Mouse (Mus musculus) lung, postnatal 0 days (tissue): ENCODE measurements around the gene Slc2a13. TPM values are rescaled to one million over a fixed set of nuclear protein-coding genes. Genes with fewer than 3 reads are reported as not detected.

Source experiments
- ATAC-seq: fragments of 200-750 bp; cut with Nextera tagmentation; 2 replicates; pipeline ENCODE4 v1.8.0; 2017; ENCODE audit warnings: moderate library complexity
- DNase-seq: peaks from one replicate; pipeline ENCODE4 v3.0.0-alpha.2; 2016; ENCODE audit warnings: low spot score
- H3K27ac ChIP-seq: fragments of 300-500 bp; sonication (generic); 2 replicates; pipeline ENCODE4 v1.5.1; 2014; ENCODE audit warnings: antibody characterized with exemption, mild to moderate bottlenecking, low read length, mixed read lengths
- H3K27me3 ChIP-seq: fragments of 300-500 bp; sonication (generic); replicated peaks from 2 replicates; pipeline ENCODE4 v1.6.1; 2014; ENCODE audit warnings: low read length, mixed read lengths; ENCODE audit not compliant: insufficient read depth
- H3K36me3 ChIP-seq: fragments of 300-500 bp; sonication (generic); 2 replicates; pipeline ENCODE4 v1.6.1; 2014; ENCODE audit warnings: low read length, mixed read lengths; ENCODE audit not compliant: insufficient read depth
- H3K4me1 ChIP-seq: fragments of 300-500 bp; sonication (generic); 2 replicates; pipeline ENCODE4 v1.6.1; 2014; ENCODE audit warnings: antibody characterized with exemption, low read depth, low read length, mixed read lengths; ENCODE audit not compliant: insufficient read depth
- H3K4me2 ChIP-seq: fragments of 300-500 bp; sonication (generic); replicated peaks from 2 replicates; pipeline ENCODE4 v1.6.1; 2014; ENCODE audit warnings: low read depth, mild to moderate bottlenecking, low read length, moderate library complexity, mixed read lengths
- H3K4me3 ChIP-seq: fragments of 300-500 bp; sonication (generic); 2 replicates; pipeline ENCODE4 v1.5.1; 2014; ENCODE audit warnings: low read depth, low read length
- H3K9ac ChIP-seq: fragments of 300-500 bp; sonication (generic); replicated peaks from 2 replicates; pipeline ENCODE4 v1.6.1; 2014; ENCODE audit warnings: low read depth, mild to moderate bottlenecking
- H3K9me3 ChIP-seq: fragments of 300-500 bp; sonication (generic); 2 replicates; pipeline ENCODE4 v1.6.1; 2016; ENCODE audit warnings: low read length, mixed read lengths
- CTCF ChIP-seq: IDR thresholded peaks from 2 replicates; pipeline ENCODE4 v1.5.1; 2016; ENCODE audit warnings: antibody characterized with exemption, mild to moderate bottlenecking
- EP300 ChIP-seq: IDR thresholded peaks from 2 replicates; pipeline ENCODE4 v1.6.1; 2016; ENCODE audit warnings: antibody characterized with exemption, mild to moderate bottlenecking, control low read depth
- WGBS: fragments of 180-500 bp; shearing (Covaris S2); extraction: QIAGEN DNeasy Blood & Tissue Kit; methylation state at CpG from one replicate; pipeline ENCODE4 v1.1.7; 2014; 5-methylcytosine and 5-hydroxymethylcytosine counted together
- polyA plus RNA-seq: library from polyadenylated mRNA; unstranded; fragments of >200 nt; fragmentation: Nextera tagmentation; extraction: Ambion mirVana; gene quantifications from 2 replicates; pipeline ENCODE4 v1.2.1, GENCODE M21; 2015

Slc2a13 gene
- 1.1 and 1.2 TPM in 2 replicates for polyA plus RNA-seq

- Histone ChIP-seq H3K9ac (peak within 1 kb of the TSS; percentile 47), H3K27me3 (peaks cover 7% of the 10 kb centered on the region; the same call in 1 of the 2 replicates), H3K4me2 (peak within 1 kb of the TSS; percentile 99), H3K27ac (peak within 1 kb of the TSS; percentile 64), H3K9me3 (no peaks in the 10 kb centered on the region), H3K4me1 (no peaks in the 10 kb centered on the region), H3K36me3 (no peaks in the 10 kb centered on the region), H3K4me3 (peak within 1 kb of the TSS; percentile 67)
- 0% methylated on average over 17 of the region's 26 CpGs for WGBS
- TF ChIP-seq EP300 (no peak), CTCF (no peak; the same call in 1 of the 2 replicates)
- ATAC-seq (peak; percentile 95), DNase-seq (peak; percentile 96)
These were observed at the start of gene Slc2a13 for GRCm38 (mm10) chr15:91573111-91573538. Gene Slc2a13 (minus strand): TSS chr15:91573261.

GRCm38 (mm10) chr15:91616016-91616415 is 43.0 kb upstream of the Slc2a13 start:
- no peak overlapping the region for H3K9ac ChIP-seq
- H3K4me3 ChIP-seq: no peak overlapping the region
- H3K27me3 ChIP-seq: no peaks in the 10 kb centered on the region
- DNase-seq (no peak), ATAC-seq (no peak)
- no peak overlapping the region for H3K4me2 ChIP-seq
- H3K4me1 ChIP-seq: no peaks in the 10 kb centered on the region
- no peaks in the 10 kb centered on the region for H3K9me3 ChIP-seq
- no peaks in the 10 kb centered on the region for H3K36me3 ChIP-seq
- no peak for TF ChIP-seq EP300
- no peak overlapping the region for H3K27ac ChIP-seq
- WGBS: 75% methylated on average over 12 of the region's 12 CpGs

- 83% methylated on average over 4 of the region's 4 CpGs for WGBS
- Histone ChIP-seq H3K4me3 (no peak overlapping the region), H3K9ac (no peak overlapping the region), H3K27me3 (no peaks in the 10 kb centered on the region), H3K36me3 (no peaks in the 10 kb centered on the region), H3K9me3 (no peaks in the 10 kb centered on the region), H3K4me1 (no peaks in the 10 kb centered on the region), H3K4me2 (no peak overlapping the region), H3K27ac (no peak overlapping the region)
- TF ChIP-seq EP300 (no peak), CTCF (no peak)
- ATAC-seq: no peak
- no peak for DNase-seq
These were observed 42.5 kb upstream of the Slc2a13 start for GRCm38 (mm10) chr15:91615532-91615931.

- no peak for DNase-seq
- no peak overlapping the region for H3K9ac ChIP-seq
- H3K9me3 ChIP-seq: no peaks in the 10 kb centered on the region
- H3K4me1 ChIP-seq: no peaks in the 10 kb centered on the region
- H3K27me3 ChIP-seq: no peaks in the 10 kb centered on the region
- no peak overlapping the region for H3K4me2 ChIP-seq
- H3K27ac ChIP-seq: no peak overlapping the region
- no peak for ATAC-seq
- 78% methylated on average over 11 of the region's 11 CpGs for WGBS
- TF ChIP-seq EP300: no peak
- no peak for TF ChIP-seq CTCF
- H3K36me3 ChIP-seq: no peaks in the 10 kb centered on the region
- no peak overlapping the region for H3K4me3 ChIP-seq
These were observed 41.1 kb upstream of the Slc2a13 start for GRCm38 (mm10) chr15:91613981-91614665.

GRCm38 (mm10) chr15:91609713-91610112 is 36.7 kb upstream of the Slc2a13 start:
- Histone ChIP-seq H3K9ac (no peak overlapping the region), H3K4me1 (no peaks in the 10 kb centered on the region), H3K27ac (no peak overlapping the region), H3K27me3 (no peaks in the 10 kb centered on the region), H3K9me3 (no peaks in the 10 kb centered on the region), H3K4me3 (no peak overlapping the region), H3K4me2 (0 out of 2 replicates have a peak overlapping the region, but pooled peaks have one; percentile 15), H3K36me3 (no peaks in the 10 kb centered on the region)
- ATAC-seq (no peak; the same call in 1 of the 2 replicates), DNase-seq (peak; percentile 86)
- TF ChIP-seq EP300 (no peak), CTCF (peak; percentile 82)
- WGBS: 15% methylated on average over 8 of the region's 8 CpGs

GRCm38 (mm10) chr15:91608811-91609210 is 35.8 kb upstream of the Slc2a13 start:
- Histone ChIP-seq H3K27me3 (no peaks in the 10 kb centered on the region), H3K4me1 (no peaks in the 10 kb centered on the region), H3K9ac (no peak overlapping the region), H3K36me3 (no peaks in the 10 kb centered on the region), H3K9me3 (no peaks in the 10 kb centered on the region), H3K4me3 (no peak overlapping the region), H3K27ac (no peak overlapping the region), H3K4me2 (no peak overlapping the region)
- ATAC-seq (no peak), DNase-seq (no peak)
- 72% methylated on average over 2 of the region's 2 CpGs for WGBS
- TF ChIP-seq CTCF (no peak), EP300 (no peak)
